Mouse (Mus musculus) layer of hippocampus, postnatal 10 days (tissue): ENCODE results near the gene Pias1. TPM values are rescaled to one million over a fixed set of nuclear protein-coding genes. Genes with fewer than 3 reads are reported as not detected.

Experiments
- DNase-seq, 2 experiments: peaks; one replicate each; pipeline ENCODE4 v3.0.0; 2021; ENCODE audit warnings: low spot score in 2 of 2
- total RNA-seq, 2 experiments: library from RNA; stranded (reverse); gene quantifications; 2 replicates each; pipeline ENCODE4 v1.2.3; 2021

Pias1 gene
- total RNA-seq, 2 experiments from 2014 or later, result 43.5 to 44.8 TPM

DNA sequence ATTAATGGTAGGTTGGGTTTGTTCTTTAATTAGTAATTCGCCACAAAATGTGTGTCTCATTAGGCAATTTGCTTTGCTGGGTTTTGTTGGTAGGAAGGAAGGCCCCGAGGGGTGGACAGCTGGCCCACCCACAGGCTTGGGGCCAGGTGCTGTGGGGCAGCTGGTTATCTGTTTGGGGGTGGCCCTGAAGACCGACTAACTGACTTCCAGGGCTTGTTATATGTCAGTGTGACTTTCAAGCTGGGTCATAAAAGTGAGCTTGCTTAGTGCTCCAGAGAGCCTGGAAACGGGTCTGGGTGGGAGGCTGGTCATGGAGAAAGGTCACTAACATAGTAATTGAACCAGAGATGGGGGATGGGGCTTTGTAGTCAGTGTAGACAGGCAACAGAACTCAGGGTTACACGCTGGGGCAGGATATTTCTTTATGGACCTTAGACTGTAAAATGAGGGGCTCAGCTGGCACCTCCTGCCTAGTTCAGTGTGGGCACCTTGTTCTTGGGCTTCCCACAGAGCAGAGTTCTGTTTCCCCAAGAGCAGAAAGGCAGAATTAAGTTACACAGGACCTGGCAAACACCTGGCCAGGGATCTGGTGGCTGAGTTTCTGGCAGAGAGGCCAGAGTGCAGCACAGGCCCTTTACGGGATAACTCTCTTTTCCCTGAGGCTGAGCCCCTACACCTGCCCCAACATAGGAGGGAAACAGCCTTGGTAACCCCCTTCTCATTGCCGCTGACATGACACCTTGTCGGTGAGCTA is 129.3 kb downstream of the Pias1 start:
- no peak for DNase-seq

DNA sequence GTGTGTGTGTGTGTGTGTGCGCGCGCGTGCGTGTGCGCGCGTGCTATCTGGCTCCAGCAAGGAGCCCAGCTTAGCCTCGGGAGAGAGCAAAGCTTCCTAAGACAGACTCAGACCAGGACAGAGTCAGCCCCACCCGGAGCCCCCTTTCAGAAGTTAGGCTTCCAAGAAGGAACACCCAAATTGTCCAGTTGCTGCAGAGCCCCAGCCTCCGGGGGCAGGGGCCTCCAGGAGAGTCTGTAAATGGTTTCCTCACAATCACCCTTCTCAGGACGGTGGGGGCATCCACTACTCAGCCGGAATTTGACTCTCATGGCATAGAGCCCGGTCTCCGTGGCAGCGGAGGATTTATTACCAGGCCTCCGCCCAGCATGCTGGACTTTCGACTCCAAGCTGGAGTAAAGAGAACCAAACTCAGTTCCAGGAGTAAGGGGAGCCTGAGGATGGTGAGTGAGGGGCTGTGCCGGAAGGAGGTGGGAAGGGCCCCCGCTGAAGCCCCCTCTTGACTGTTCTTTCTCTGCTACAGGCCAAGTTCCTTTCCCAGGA is 129.9 kb downstream of the Pias1 start, which contains the start of gene Calml4:
Calml4 (plus strand) TSS at position 362 of the 543 bp plus-strand sequence.
- DNase-seq, result peak in 1 of 2 experiments; percentile 33

DNA sequence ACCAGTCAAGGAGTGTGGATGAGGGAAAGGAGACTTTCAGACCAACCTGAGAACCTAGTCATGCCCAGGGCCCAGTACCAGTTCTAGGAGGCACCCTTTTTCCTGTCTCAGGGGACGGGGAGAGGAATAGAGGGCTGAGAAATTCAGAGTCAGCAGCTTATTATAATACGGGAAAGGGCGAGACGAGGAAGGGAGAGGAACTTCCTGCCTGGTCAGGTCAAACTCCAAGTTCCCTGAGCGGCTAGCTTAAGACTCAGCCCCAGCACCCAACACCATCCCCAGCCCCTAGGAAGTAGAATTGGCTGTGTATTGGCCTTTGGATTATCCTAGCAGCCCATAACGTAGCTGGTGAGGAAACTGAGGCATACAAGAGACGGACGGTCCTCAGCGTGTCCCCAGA is 130.5 kb downstream of the Pias1 start:
- DNase-seq, result no peak

DNA sequence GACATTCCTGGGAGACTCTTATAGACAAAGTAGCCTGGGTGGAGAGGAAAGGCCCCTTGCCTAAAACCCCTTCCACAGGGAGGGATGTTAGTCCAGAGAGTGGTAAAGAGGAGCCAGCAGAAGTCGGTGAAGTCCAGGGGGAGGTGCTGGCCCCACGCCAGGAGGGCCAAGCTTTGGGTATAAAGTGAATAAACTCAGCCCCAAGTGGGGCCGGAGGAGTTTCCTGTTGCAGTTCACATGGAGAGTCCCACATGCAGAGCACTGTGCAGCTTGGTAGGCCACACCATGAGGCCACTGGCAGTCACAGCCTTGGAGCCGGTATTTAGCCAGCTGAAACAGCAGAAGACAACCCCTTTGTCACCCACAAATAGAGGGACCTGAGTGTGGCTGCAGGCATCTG is 133.2 kb downstream of the Pias1 start:
- no peak for DNase-seq

DNA sequence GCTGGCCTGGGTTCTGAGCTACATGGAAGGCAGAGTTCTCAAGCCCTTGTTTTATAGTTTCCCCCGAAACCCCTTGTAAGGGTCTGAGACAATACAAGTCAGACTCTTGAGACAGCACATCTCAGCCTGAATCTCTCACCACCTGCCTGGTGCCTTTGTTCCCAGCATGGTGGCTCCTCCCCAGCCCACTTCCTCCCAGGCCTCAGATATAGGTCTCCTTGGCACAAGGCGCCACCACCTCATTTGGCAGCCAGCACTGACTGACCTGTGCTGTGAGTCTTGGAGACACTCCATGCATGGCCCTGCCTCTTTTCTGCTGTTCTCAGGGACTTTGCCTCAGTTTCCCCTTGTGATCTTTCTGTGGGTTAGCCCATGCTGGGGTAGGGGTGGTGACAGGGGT is 136.2 kb downstream of the Pias1 start:
- no peak for DNase-seq

DNA sequence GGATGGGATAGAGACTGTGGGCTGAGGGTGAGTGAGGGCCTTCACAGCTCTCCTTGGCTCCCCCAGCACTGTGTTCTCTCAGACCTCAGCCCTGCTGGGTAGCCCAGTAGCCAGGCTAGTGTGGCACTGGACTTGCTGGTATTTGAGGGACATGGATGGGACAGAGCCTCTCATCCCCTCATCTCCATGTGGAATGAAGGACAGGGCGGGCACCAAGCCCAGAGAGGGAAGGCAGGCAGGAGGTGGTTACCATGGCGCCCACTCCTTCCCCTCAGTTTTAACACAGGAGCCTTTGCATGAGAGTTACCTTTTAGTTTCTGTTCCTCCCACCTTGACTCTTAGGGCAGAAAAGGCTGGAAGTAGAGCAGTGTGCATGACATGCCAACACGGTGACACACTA is 139.1 kb downstream of the Pias1 start:
- peak in 1 of 2 experiments; percentile 19 for DNase-seq

DNA sequence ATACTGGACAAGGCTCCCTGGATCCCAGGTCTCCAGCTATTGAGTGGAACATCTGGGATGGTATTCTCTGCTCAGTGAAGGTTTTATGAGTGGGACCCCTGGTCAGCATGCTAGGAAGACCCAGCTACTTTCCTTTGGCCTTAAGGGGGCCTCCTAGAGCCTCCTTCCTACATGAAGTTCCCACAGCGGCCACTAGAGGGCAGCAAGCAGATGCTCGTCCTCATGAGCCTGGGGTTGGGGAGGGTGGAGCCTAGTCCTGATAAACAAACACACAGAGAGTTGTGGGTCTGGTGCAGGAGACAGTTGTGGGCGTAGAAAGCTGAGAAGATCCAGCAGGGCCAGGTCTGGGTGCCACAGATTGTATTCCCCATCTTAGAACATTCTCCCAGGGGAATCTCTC is 140.0 kb downstream of the Pias1 start:
- peak; percentile 94 to 96 for DNase-seq

DNA sequence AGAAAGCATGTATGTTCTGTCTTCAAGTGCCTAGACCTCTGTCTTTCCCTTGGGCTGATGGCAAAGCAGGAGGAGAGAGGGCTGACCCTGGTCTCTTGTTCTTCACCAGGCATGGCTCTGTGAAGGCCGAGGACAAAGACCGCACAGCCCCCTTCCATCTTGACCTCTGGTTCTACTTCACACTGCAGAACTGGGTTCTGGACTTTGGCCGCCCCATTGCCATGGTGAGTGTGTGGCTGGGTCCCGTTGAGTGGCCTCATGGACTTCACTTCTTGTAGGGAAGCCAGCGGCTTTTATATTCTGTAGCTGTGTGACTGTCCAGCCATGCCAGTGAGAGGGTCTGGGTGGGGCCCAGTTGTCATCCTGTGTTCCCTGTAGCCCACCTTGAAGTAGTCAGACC is 143.3 kb downstream of the Pias1 start:
- no peak for DNase-seq

DNA sequence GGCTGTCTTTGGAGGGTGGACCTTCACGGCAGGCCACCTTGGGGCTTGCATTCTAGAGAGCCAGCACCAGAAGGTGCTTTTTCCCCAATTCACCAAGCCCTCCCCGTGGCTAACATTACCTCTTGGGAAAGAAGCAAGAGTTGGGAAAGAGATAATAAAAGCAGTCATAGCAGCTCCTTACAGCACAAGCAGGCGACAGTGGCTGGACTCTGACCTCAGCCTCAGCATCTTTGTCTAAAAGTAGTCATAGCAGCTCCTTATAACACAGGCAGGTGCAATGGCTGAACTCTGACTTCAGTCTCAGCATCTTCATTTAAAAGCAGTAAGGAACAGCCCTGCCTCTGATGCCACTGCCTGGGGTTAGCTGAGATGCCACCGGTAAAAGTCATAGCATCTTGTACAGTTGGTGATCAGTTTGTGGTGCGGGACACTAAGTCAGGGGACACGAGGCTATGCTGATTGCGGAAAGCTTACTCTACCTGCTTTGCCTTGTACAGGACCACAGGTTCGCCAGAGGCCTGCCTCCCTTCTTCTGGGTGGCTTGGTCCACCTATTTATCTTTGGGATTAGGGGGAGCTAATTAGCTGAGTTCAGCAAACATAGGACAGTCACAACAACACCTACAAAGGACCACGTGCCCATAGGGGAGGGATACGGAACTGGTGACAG is 144.2 kb downstream of the Pias1 start:
- DNase-seq, result no peak

DNA sequence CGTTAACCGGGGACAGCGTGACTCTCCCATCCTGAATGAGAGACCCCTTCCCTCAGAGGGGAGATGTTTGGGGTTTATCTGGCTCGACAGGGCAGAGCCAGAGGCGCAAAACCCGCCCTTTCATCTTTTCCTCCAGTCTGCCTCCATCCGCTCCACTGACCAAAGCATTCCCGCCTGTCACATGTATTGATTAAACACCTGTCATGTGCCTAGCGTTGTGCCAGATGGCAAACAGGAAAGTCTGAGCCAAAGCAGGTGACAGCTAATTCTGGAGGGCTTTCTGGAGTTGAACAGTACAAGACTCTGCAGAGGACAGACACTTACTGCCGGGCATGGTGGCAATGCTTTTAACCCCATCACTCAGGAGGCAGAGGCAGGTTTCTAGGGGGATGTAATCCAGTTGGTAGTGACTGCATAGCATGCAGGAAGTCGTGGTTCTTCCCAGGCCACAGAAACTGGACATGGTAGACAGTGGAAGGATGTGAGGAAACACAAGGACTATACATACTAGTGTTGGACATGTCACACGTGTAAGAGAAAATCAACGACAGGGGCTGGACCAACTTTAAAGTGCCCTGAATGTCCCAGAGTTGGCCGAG is 148.5 kb downstream of the Pias1 start:
- DNase-seq, result no peak

DNA sequence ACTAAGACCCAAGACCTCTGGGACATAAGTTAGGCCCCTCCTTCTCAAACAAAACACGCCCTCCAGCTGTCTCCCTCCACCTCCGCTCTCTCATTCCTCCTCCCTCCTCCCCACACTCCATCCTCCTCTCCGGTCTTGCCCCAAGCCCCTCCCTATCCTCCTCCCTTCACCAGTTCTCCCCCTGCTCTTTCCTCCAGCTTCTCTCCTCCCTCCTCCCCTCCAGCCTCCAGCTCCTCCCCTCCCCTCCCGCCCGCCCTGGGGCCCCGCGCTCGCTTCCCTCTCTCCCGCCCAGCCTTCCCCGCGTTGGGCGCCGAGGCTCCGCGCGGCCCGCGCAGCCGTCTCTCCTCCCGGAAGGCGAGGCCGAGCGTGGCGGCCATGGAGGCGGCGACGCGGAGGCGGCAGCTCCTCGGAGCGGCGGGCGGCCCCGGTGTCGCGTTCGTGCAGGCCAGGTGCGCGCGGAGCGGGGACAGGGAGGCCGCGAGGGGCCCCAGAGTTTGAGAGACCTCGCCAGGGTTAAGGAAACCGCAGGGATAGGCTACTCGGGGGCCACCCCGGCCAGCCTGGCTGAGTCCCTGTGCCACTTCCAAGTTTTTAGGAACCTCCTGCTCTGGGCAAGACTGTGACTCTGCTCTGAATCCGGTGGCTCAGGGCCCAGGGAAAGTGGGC is 149.1 kb downstream of the Pias1 start, which contains the start of gene Cln6:
Cln6 (plus strand) TSS at position 280 of the 666 bp plus-strand sequence.
- peak; percentile 57 to 70 for DNase-seq

DNA sequence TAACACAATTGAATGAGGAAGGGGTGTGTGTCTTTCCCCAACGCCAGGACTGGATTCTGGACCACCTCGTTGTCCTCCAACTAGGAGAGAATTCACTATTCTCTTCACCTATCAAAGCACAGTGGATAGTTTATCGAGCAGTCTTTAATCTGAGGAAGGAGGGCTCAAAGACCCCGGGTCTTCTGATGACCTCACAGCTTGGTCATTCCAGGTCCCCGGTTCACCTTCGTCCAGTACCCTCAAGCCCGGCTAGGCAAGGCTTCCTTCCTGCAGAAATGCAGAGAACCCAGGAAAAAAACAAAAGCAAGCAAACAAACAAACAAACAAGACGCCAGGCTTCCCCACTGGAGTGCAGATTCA is 149.6 kb downstream of the Pias1 start:
- DNase-seq, result no peak

DNA sequence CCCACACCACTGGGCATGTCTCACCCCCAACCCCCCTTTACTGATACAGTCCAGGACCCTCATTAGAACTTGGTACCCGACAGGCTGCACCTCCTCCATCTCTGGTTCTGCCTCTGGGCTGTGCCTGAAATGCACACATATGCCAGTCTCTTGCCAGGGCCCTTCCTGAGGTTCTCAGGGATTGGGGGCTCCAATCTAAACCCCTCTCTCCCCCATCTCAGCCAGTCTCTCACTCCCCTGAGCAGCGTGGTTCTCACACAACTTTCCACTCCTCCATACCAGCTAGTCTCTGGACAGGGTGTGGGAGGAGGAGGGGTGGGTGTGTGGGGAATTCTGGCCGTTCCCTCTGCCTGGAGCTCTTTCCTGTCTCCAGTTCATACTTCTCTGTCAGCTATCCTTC is 150.1 kb downstream of the Pias1 start:
- DNase-seq, result no peak

DNA sequence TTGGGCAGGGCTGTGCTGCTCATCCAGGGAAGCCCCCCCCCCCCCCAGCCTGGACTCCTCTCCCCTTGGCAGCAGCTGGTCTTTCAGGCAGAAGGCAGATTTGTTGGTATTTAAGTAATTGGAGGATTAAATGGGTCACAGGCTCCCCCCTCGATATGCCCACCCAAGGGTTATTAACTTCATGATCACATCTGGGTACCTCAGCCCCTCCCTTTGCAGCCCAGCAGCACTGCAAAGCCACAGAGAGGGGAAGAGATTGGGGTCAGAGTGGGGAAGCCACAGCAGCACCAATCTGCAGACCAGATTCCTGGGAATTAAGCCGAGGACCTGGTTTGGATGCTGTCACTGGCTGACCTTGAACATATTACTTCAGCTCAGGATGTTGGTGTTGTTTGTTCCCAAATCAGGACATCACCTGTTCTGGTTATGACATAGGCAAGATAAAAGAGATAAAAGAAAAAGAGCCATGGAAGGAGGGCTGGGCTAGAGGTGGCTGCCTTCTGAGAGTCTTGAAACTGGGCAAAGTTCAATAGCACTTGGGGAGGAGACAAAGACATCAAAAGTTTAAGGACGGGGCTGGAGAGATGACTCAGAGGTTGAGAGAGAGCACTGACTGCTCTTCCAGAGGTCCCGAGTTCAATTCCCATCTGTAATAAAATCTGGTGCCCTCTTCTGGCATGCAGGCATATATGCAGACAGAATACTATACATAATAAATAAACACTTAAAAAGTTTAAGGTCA is 151.8 kb downstream of the Pias1 start:
- no peak for DNase-seq

DNA sequence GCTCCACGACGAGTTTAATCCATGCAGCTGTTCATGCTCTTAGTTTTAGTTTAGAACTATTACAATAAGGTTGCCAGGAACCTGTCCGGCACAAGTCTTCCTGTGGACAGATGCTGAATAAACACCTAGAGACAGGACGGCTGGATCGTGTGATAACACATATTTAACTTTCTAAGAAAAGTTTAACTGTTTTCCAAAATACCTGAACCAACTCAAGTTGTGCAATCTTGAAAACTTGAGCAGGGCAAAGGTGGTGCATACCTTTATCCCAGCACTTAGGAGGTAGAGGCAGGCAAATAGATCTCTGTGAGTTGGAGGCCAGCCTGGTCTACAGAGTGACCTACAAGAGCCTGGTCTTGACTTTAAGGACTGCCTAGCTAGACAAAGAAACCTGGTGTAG is 152.8 kb downstream of the Pias1 start:
- DNase-seq, result no peak

DNA sequence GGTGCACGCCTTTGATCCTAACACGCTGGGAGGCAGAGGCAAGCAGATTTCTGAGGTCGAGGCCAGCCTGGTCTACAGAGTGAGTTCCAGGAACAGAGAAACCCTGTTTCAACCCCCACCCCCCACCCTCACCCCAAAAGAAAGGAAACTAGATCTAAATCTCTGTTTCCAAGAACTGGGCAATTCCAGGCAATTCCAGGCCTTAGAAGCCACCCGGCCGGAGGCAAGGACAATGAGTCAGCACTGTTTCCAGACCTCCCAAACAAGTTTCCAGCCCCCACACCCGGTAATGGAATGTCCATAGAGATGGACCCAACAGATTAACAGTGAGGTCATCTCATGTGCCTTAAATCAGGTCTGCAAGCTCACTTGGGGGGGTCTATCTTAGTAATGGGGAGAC is 157.8 kb downstream of the Pias1 start:
- no peak for DNase-seq

DNA sequence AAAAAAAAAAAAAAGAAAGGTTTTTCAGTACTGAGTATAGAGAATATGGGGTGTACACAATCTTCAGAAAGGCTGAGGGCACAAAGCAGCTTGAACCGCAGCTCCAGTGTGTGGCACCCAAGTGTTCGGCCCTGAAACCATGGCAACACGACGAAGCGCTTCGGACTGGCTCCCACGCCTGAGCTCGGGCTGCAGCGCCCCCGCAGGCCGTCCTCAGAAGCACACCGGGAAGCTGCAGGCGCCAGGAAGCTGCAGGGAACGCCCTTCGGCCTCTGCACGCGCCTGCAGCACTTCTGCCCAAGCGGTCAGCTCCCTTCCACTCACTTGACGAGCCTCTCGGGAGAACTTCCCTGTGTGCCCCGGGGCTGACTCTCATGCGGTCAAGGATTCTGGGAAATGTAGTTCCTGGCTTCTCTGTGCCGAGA is 159.1 kb downstream of the Pias1 start:
- DNase-seq, result peak; percentile 96 to 97
